Mouse (Mus musculus) monocyte, adult 59 days (primary cell): ENCODE measurements around the gene Serpinf1. TPM values are rescaled to one million over a fixed set of nuclear protein-coding genes. Genes with fewer than 3 reads are reported as not detected.

Experiments used
- total RNA-seq, 2 experiments: library from RNA; stranded (reverse); gene quantifications; one replicate each; pipeline ENCODE4 v1.2.4; 2023

Gene Serpinf1
- 10 to 100 TPM in 1 of 2 experiments, 1 to 10 TPM in 1; 9.7 to 10.2 TPM for total RNA-seq

DNA sequence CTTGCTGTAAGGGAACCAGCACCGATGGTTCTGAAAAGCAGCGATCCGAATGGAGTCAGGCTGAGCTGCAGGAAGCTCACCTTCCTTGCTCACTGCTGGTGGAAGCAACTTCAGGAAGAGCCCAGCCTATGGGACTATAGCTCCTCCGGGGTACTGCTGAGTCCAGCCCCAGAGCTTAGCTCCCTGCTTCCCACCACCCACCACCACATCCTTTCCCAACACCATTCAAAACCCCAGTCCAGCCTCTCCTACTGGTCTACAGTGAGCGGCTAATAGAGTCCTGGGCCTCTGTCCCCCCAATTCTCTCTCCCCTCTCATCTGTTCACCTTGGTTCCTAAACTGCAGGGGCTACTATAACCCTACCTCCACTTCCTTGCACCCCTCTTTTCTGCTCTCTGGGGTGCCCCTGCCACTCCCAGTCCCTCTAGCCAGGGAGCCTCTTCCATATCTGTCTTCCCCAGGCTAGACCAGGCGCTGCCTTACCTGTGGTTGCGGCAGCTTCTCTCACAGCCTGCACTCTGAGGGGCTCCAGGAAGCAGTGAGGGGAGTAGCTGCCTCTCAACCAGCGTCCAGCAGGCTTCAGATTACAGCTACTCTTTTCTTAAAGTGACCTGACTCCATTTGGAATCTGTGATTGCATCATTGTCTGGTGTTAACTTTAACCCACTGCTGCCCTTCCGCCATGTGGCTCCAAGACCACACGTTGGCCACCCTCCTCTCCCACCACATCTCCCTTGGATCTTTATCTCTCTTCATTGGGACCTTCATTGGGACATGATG is at the start of gene Serpinf1:
Gene Serpinf1, minus strand, starts transcription at position 689 of the 780 bp plus-strand sequence.

DNA sequence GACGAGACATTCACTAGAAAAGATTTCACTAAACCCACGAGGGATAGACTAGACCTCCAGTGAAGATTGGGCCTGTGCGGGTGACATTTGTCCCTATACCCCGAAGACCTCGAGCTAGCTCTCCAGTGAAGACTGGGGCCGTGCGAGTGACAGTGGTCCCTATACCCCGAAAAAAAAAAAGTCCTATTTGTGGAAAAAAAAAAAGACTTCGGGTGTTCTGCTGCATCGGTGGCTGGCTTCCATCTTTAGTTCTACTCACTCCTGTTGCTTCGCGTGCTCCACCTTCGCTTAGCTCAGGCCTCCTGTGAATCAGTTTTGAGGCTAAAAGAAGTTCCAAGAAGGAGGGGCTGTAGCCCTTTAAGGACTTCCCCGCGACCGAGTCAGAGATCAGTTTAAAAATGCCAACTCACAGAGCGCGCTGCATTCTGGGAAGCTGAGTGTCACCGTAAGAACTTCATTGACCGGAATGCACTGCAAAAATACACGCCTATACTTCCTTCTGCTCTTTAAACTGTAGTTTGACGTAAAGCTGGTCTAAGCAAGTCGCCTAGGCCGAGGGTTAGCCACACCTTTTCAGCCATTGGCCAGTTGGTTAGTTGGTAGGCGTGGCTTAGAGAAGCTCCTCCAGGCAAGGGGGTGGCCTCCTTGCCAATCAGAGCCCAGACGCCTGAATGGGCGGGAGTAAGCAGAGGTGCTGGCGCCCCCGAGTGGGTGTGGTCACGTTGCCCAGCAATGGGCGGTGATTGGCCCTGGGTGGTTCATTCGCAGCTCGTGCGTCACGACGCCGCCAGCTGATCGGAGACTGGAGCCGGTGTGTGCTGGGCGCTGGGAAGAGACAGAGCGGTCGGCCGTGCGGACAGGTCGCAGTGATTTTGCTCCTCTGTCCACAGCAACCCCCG is 38.6 kb upstream of the Serpinf1 start, which contains the start of gene Tlcd2:
Gene Tlcd2, plus strand, starts transcription at position 872 of the 899 bp plus-strand sequence.

DNA sequence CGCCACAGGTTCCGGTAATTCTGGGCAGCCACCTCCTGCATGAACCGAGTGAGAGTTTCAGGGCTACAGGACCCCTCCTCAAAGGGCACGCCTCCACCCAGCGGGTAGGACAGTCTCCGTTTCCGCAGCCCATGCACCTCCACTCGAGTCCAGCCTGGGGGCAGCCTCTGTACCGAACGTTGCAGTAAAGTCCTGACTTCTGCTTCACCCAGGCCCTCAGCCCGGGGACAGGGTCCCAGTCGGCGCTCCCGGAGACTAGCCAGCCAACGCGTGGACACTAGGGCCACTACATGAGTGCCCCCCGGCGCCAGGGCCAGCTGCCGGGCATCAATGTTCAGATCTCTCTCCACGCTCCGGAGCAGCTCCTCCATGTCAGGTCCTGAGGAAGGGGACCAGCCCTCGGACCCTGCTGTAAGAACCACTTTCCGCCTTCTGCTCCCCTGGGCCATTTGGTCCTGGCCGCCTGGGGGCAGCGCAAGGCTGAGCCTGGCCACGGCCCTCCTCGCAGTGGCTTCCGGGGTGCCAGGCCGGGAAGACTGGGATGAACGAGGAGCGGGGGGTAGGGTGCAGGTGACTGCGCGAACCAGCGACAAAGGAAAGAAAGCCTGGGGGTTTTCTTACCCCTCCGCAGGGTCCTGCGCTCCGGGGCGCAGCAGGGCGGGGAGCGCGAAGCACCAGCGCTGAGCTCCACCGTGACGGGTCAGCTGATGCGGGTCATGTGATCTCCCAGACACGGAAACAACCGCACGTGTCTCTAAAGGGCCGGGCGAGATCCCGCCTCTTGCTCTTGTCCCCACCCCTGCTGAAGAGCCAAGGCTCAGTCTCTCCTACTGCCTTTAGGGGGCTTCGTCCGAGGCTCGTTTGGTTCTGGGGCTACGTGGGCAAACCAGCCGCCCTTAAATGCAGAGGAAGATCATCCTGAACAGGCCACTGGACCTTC is 31.8 kb upstream of the Serpinf1 start, which contains the start of gene Wdr81:
Gene Wdr81, minus strand, starts transcription at position 727 of the 940 bp plus-strand sequence.

DNA sequence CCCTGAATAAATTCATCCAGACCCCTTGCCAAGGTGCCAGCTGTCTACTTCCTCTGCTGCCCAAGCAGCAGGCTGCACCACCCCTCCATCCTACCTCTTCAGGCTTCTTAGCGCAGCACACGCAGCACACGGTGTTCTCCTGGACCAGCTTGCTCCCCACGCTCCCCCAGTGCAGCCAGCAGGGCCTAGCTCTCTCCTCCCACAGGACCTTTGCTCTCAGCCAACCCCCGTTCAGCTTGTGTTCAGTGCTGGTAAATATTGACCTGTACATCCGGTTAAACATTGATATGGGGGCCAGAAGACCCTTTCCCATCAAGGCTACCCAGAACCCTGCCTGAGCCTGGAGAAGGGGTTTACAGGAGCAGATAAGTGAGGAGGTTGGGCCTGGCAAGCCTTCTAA is 16.9 kb upstream of the Serpinf1 start, which contains the start of gene Serpinf2:
Gene Serpinf2, minus strand, starts transcription at position 229 of the 400 bp plus-strand sequence.

Other genes starting within 250 kb of the Serpinf1 start
- gene Ovca2, start 243.9 kb downstream of the Serpinf1 start, total RNA-seq: 10 to 100 TPM in 1 of 2 experiments, 1 to 10 TPM in 1; 6.7 to 12.2 TPM
- gene Dph1, start 231.5 kb downstream of the Serpinf1 start, total RNA-seq: 10 to 100 TPM in 1 of 2 experiments, 1 to 10 TPM in 1; 9.4 to 13.0 TPM
- 1 to 10 TPM; 1.1 to 2.4 TPM for gene Rtn4rl1, start 228.9 kb downstream of the Serpinf1 start, total RNA-seq
- gene Rpa1, start 74.4 kb downstream of the Serpinf1 start, total RNA-seq: 10 to 100 TPM; 27.9 to 31.4 TPM
- 1 to 10 TPM; 2.9 to 3.1 TPM for gene Smyd4, start 74.3 kb downstream of the Serpinf1 start, total RNA-seq
- gene Serpinf2, start 16.9 kb upstream of the Serpinf1 start, total RNA-seq: under 1 TPM; 0.24 to 0.86 TPM
- gene Wdr81, start 32.0 kb upstream of the Serpinf1 start, total RNA-seq: 10 to 100 TPM; 45.3 to 46.2 TPM
- 1 to 10 TPM; 4.7 to 5.7 TPM for gene Tlcd2, start 39.0 kb upstream of the Serpinf1 start, total RNA-seq
- gene Prpf8, start 64.1 kb upstream of the Serpinf1 start, total RNA-seq: 100 to 1,000 TPM; 112 to 118 TPM
- gene Rilp, start 87.4 kb upstream of the Serpinf1 start, total RNA-seq: 1 to 10 TPM; 6.6 to 9.5 TPM
- gene Scarf1, start 90.8 kb upstream of the Serpinf1 start, total RNA-seq: 1 to 10 TPM; 4.5 to 5.0 TPM
- 100 to 1,000 TPM; 172 TPM for gene Slc43a2, start 109.0 kb upstream of the Serpinf1 start, total RNA-seq
- gene Pitpna, start 165.4 kb upstream of the Serpinf1 start, total RNA-seq: 100 to 1,000 TPM; 398 to 416 TPM
- gene Inpp5k, start 208.3 kb upstream of the Serpinf1 start, total RNA-seq: 100 to 1,000 TPM; 101 to 111 TPM
- 100 to 1,000 TPM; 168 to 182 TPM for gene Myo1c, start 227.8 kb upstream of the Serpinf1 start, total RNA-seq